Mouse (Mus musculus) monocyte, adult 5-6 weeks (primary cell): ENCODE results near the gene Car9. TPM values are rescaled to one million over a fixed set of nuclear protein-coding genes. Genes with fewer than 3 reads are reported as not detected.
A peak's percentile ranks its signal among the peaks of the same experiment; 100 is the strongest.

Experiments used
- ATAC-seq: fragments of 153-309, 156-312 bp; replicated peaks from 2 replicates; pipeline ENCODE4 v1.8.0; 2017; ENCODE audit warnings: mild to moderate bottlenecking; ENCODE audit not compliant: low TSS enrichment, insufficient number of reproducible peaks, severe bottlenecking, poor library complexity, low FRiP score
- total RNA-seq: library from RNA; stranded (forward); fragments of 200-1000, 200-491, 200-594 nt; gene quantifications from 3 replicates; pipeline ENCODE4 v1.2.3, GENCODE M21; 2017

The Car9 gene
- total RNA-seq, 1 experiment from 2014 or later, result 1.0 TPM

- no peak for ATAC-seq
Measured at GRCm38 (mm10) chr4:43558028-43558630, 51.4 kb downstream of the Car9 start.

DNA sequence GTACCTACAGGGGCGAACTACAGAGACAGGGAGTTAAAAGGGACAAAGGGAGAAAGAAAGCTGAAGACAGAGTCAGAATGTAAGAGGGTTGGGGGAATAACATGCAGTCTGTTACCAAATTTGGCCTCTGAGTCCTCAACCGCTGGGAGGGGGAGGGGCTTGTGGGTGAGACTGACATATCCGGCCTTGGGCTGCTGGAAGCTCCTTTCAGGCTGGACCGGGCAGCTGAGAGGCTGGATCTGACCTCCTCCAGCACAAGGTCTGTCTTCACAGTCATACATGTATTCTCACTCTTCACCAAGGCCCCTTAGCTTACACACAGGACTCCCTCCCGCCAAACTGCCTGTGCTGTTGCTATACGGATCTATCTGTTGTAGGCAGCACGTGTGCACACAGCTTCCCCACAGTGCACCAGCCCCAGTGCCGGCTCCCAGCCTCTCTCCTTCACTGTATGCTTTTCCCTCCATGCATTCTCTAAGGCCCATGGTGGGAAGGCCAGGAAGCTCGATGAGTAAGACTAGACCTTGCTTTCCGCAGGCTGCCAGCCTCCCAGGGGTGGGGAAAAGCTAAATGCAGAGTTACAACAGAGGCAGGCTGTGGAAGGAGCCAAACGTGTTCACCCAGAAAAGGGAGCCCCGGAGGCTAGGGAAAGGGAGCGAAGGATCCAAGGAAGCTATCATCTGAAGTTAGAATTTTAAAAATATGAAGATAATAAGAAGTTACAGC lies 52.0 kb downstream of the Car9 start:
- no peak for ATAC-seq

DNA sequence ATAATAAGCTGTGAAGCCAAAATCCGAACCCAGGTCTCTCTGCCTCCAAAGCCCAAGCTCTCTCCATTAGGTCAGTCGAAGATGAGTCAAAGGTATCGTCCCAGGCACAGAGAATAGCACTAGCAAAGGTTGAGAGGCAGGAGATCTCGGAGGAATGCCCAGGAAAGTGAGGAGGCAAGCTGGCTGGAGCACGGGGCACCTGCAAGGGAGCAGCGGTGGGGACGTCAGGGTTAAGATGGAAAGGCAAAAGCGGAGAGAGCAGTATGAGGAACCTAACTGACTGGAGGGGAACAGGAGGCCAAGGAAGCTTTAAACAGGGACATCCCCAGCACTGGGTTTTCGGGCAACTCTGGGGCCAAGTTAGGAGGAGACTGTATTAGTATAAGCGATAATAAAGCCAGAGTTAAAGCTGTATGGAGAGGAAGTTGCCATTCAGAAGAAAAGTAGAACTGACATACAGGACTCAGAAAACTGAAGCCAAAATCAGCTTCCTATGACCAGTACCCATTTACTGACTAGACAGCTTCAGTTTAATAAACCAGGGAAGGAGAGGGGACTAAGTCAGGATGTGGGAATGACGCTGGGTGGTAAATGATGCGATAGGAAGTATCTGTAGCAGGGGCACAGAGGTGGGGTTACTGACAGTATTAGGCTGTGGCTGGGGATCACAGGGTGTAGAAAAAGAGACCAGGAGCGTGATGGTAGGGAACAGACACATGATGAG lies 52.9 kb downstream of the Car9 start:
- ATAC-seq, result peak; percentile 18

DNA sequence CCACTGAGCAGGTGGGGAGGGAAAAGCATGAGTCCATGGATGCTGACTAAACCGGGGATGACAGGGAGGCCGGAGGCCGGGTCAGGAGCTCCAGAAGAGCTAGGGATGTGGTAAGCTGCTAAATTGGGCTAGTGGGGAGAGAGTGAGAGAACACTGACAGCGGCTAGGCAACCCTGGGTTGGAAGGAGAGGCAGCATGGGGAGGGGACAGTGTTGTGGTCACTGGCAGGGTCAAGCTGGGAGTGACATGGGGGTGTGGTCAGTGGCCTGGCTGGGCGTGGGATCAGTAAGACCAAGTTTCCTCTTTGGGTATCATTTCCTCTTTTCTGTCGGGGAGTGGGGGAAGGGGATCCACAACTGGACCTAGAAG lies 53.5 kb downstream of the Car9 start:
- ATAC-seq, result peak; percentile 70

GRCm38 (mm10) chr4:43560976-43561375 lies 54.2 kb downstream of the Car9 start:
- no peak for ATAC-seq

DNA sequence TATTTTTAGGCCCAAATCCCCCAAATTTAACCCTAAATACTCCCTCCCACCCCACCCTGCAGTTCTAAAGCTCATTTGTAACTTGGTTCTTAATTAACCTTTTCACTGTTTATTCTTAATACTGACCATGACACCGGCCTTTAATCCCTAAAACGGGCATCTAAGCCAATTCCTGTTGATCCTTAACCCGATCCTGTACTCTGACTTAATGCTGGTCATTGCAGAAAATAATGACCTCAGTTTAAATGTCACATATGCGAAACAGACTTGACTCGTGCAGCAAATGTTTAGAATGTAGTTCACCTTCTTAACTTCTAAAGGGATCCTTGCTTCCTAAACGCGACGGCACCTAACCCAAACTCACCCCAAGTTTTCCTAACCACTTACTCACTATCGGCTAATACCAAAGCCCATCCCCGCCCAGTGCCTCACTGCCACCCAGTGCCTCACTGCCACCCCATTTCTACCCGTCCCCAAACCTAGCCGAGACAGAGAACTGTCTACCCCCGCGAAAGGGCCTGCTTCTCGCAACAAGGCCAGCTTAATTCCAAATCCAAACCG lies 54.8 kb downstream of the Car9 start:
- no peak for ATAC-seq

GRCm38 (mm10) chr4:43561997-43562768 lies 55.4 kb downstream of the Car9 start, which contains the start of the genes Creb3 and Tln1:
Gene Creb3 (plus strand): TSS chr4:43562332.
Gene Tln1 (minus strand): TSS chr4:43562691.
- peak; percentile 66 for ATAC-seq

GRCm38 (mm10) chr4:43562769-43563600 lies 56.2 kb downstream of the Car9 start:
- no peak for ATAC-seq

Other genes starting within 250 kb of the Car9 start
- gene Atp8b5, start 239.8 kb upstream of the Car9 start, total RNA-seq, result 0.19 to 0.95 TPM (median 0.53 TPM) in 3 replicates
- gene Rusc2, start 125.0 kb upstream of the Car9 start, total RNA-seq, result 0.43 to 7.6 TPM in 2 of 3 replicates, not detected in the other
- 1.1 to 2.8 TPM in 2 of 3 replicates, not detected in the other for gene Fam166b, start 77.8 kb upstream of the Car9 start, total RNA-seq
- 12.8 to 21.7 TPM (median 12.9 TPM) in 3 replicates for gene Tesk1, start 65.0 kb upstream of the Car9 start, total RNA-seq
- 76.6 to 146 TPM (median 108 TPM) in 3 replicates for gene Cd72, start 52.3 kb upstream of the Car9 start, total RNA-seq
- 0.49 to 5.0 TPM (median 0.64 TPM) in 3 replicates for gene Sit1, start 23.2 kb upstream of the Car9 start, total RNA-seq
- gene Ccdc107, start 14.1 kb upstream of the Car9 start, total RNA-seq, result 21.2 to 29.5 TPM (median 29.3 TPM) in 3 replicates
- 0.97 to 3.4 TPM (median 2.1 TPM) in 3 replicates for gene Arhgef39, start 7.3 kb upstream of the Car9 start, total RNA-seq
- gene Tpm2, start 16.8 kb downstream of the Car9 start, total RNA-seq, result 4.7 TPM in 1 of 3 replicates, not detected in the others
- 80.3 to 165 TPM (median 108 TPM) in 3 replicates for gene Creb3, start 55.4 kb downstream of the Car9 start, total RNA-seq
- 816 to 935 TPM (median 878 TPM) in 3 replicates for gene Tln1, start 55.7 kb downstream of the Car9 start, total RNA-seq
- 17.8 to 28.6 TPM (median 28.5 TPM) in 3 replicates for gene Rgp1, start 71.7 kb downstream of the Car9 start, total RNA-seq
- 9.3 to 22.3 TPM (median 9.7 TPM) in 3 replicates for gene Gba2, start 71.9 kb downstream of the Car9 start, total RNA-seq
- gene Msmp, start 77.5 kb downstream of the Car9 start, total RNA-seq, result 0.48 TPM in 1 of 3 replicates, not detected in the others
- 0.19 to 0.38 TPM in 2 of 3 replicates, not detected in the other for gene Npr2, start 125.0 kb downstream of the Car9 start, total RNA-seq
- not detected in 3 replicates for gene Spag8, start 146.6 kb downstream of the Car9 start, total RNA-seq
- gene Hint2, start 149.5 kb downstream of the Car9 start, total RNA-seq, result 21.5 to 26.1 TPM (median 25.9 TPM) in 3 replicates
- 0.19 to 0.32 TPM (median 0.19 TPM) in 3 replicates for gene Tmem8b, start 162.0 kb downstream of the Car9 start, total RNA-seq
- gene Fam221b, start 162.2 kb downstream of the Car9 start, total RNA-seq, result 0.68 to 1.0 TPM (median 0.96 TPM) in 3 replicates
- gene Olfr70, start 193.8 kb downstream of the Car9 start, total RNA-seq, result 0.53 TPM in 1 of 3 replicates, not detected in the others
- not detected in 3 replicates for gene Olfr71, start 203.3 kb downstream of the Car9 start, total RNA-seq
- gene Hrct1, start 220.2 kb downstream of the Car9 start, total RNA-seq, result not detected in 3 replicates
- not detected in 3 replicates for gene Spaar, start 223.1 kb downstream of the Car9 start, total RNA-seq